Mouse (Mus musculus): ENCODE measurements around the gene 4930404N11Rik. TPM values are rescaled to one million over a fixed set of nuclear protein-coding genes. Genes with fewer than 3 reads are reported as not detected.

The 4930404N11Rik gene
- polyA plus RNA-seq, 1 experiment from 2014 or later, result 2.9 TPM

DNA sequence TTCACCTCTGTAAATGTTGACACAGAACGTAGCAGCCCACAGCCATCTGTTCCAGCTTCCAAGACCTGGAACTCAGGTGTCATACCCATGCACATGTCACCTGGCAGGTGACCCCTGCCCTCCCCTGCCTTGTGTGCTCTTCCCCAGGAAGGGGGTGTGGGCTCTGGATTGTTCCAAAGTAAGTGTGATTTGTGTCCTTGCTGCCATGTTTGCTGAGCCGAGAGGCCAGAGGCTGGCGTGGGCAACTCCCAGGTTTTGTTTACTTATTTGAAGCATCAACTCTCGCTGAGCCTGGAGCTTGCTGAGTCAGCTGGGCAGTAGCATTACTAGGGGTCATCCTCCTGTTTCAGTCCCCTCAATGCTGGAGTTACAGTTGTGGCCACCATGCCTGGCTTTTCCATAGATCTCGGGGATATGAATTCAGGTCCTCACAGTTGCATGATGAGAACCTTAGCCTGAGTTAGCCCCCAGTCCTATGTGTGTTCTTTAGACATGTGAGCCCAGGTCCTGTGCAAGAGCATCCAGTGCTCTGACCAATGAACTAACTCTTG is 23.0 kb upstream of the 4930404N11Rik start, which contains the start of gene Gm48552:
Gene Gm48552 (plus strand): TSS at position 501 of the 551 bp plus-strand sequence.
- H3K4me2 ChIP-seq (ENCODE audit: low read depth, low read length), result no peak within 1 kb of the TSS
- H3K27me3 ChIP-seq (ENCODE audit: control insufficient read depth, insufficient read depth, low read length), result no peaks in the 10 kb centered on the region
- no peak for ATAC-seq (ENCODE audit: insufficient read depth, low FRiP score)
- H3K4me1 ChIP-seq (ENCODE audit: control insufficient read depth, insufficient read depth, low read length), result peaks cover 28% of the 10 kb centered on the region
- no peak within 1 kb of the TSS for H3K4me3 ChIP-seq (replicated peaks; ENCODE audit: low read length)
- peak within 1 kb of the TSS; percentile 43; the same call in 1 of the 2 replicates for H3K27ac ChIP-seq (ENCODE audit: low read length)
- H3K9ac ChIP-seq (ENCODE audit: low read length), result peak within 1 kb of the TSS; percentile 31; the same call in 1 of the 2 replicates
- H3K9me3 ChIP-seq (replicated peaks; ENCODE audit: control insufficient read depth, low read length), result no peaks in the 10 kb centered on the region
- 50% methylated on average over 5 of the region's 5 CpGs for WGBS
- H3K36me3 ChIP-seq (ENCODE audit: control insufficient read depth, insufficient read depth, low read length), result peaks cover 6% of the 10 kb centered on the region; the same call in 1 of the 2 replicates

DNA sequence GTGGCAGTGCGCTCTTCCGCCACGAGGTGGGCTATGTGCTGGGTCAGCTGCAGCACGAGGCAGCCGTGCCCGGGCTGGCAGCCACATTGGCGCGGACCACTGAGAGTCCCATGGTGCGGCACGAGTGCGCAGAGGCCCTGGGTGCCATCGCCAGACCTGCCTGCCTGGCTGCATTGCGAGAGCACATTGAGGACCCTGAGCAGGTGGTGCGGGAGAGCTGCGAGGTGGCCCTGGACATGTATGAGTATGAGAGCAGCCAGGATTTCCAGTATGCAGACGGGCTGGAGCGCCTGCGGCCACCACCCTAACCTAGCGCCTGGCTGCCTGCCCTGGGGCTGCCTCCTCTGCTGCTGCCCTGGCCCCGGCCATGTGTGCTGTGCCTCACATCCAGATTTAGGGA is 22.1 kb upstream of the 4930404N11Rik start:
- peaks cover 6% of the 10 kb centered on the region; the same call in 1 of the 2 replicates for H3K36me3 ChIP-seq (ENCODE audit: control insufficient read depth, insufficient read depth, low read length)
- no peak overlapping the region for H3K4me3 ChIP-seq (replicated peaks; ENCODE audit: low read length)
- H3K27me3 ChIP-seq (ENCODE audit: control insufficient read depth, insufficient read depth, low read length), result no peaks in the 10 kb centered on the region
- no peak overlapping the region for H3K9ac ChIP-seq (ENCODE audit: low read length)
- 95% methylated on average over 20 of the region's 20 CpGs for WGBS
- no peak for ATAC-seq (ENCODE audit: insufficient read depth, low FRiP score)
- no peaks in the 10 kb centered on the region for H3K9me3 ChIP-seq (replicated peaks; ENCODE audit: control insufficient read depth, low read length)
- H3K4me2 ChIP-seq (ENCODE audit: low read depth, low read length), result no peak overlapping the region
- H3K4me1 ChIP-seq (ENCODE audit: control insufficient read depth, insufficient read depth, low read length), result peaks cover 19% of the 10 kb centered on the region
- H3K27ac ChIP-seq (ENCODE audit: low read length), result no peak overlapping the region

DNA sequence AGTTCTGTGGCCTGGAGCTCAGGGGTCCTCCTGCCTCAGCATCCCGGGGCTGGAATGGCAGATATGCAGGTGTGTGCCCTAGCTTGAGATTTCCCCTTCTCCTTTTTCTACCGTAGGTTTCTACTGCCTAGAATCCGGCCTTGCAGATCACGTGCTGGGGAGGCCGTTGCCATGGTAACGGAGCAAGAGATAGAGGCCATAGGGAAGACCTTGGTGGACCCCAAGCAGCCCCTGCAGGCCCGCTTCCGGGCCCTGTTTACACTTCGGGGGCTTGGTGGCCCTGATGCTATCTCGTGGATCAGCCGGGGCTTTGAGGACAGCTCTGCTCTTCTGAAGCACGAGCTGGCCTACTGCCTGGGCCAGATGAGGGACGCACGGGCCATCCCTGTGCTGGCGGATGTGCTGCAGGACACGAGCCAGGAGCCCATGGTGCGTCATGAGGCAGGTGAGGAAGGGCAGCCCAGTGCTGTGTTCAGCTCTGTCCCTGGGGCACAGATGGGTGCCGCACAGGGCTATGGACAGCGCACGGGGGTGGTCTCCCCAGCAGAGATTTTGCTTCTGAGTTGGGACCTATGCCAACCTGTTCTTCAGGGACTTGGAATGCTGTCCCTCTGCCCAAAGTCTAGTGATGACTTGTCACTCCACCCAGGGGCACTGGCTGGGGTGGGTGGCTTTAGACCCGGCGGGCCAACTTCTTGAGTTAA is 20.1 kb upstream of the 4930404N11Rik start:
- peaks cover 19% of the 10 kb centered on the region for H3K4me1 ChIP-seq (ENCODE audit: control insufficient read depth, insufficient read depth, low read length)
- H3K27ac ChIP-seq (ENCODE audit: low read length), result no peak overlapping the region
- H3K27me3 ChIP-seq (ENCODE audit: control insufficient read depth, insufficient read depth, low read length), result no peaks in the 10 kb centered on the region
- H3K4me2 ChIP-seq (ENCODE audit: low read depth, low read length), result peak overlapping the region; percentile 93
- peaks cover 6% of the 10 kb centered on the region; the same call in 1 of the 2 replicates for H3K36me3 ChIP-seq (ENCODE audit: control insufficient read depth, insufficient read depth, low read length)
- H3K9ac ChIP-seq (ENCODE audit: low read length), result peak overlapping the region; percentile 90; the same call in 1 of the 2 replicates
- WGBS, result 66% methylated on average over 22 of the region's 22 CpGs
- peak overlapping the region; percentile 96 for H3K4me3 ChIP-seq (replicated peaks; ENCODE audit: low read length)
- H3K9me3 ChIP-seq (replicated peaks; ENCODE audit: control insufficient read depth, low read length), result no peaks in the 10 kb centered on the region
- ATAC-seq (ENCODE audit: insufficient read depth, low FRiP score), result no peak

DNA sequence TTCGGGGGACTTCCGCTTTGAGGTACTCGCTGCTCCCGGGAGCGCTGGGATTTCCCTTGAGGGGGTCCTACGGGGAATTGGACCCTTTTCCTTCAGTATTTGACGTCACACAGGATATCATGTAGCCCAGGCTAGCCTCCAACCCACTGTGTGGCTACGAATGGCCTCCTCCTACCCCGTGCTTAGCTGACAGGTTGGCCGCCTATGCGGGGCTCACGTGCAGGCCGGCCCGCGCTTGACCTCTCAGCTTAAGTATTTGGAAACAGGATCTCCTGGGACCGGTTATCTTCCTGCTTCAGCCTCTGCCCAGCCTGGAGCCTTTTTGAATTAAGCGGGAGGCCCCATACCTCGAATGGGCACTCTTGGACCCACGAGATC is 19.0 kb upstream of the 4930404N11Rik start:
- Histone ChIP-seq H3K4me1 (ENCODE audit: control insufficient read depth, insufficient read depth, low read length) (peaks cover 17% of the 10 kb centered on the region), H3K4me3 (replicated peaks; ENCODE audit: low read length) (peak overlapping the region; percentile 96), H3K36me3 (ENCODE audit: control insufficient read depth, insufficient read depth, low read length) (peaks cover 6% of the 10 kb centered on the region; the same call in 1 of the 2 replicates), H3K4me2 (ENCODE audit: low read depth, low read length) (peak overlapping the region; percentile 93), H3K9ac (ENCODE audit: low read length) (peak overlapping the region; percentile 90), H3K27ac (ENCODE audit: low read length) (peak overlapping the region; percentile 89), H3K9me3 (replicated peaks; ENCODE audit: control insufficient read depth, low read length) (no peaks in the 10 kb centered on the region), H3K27me3 (ENCODE audit: control insufficient read depth, insufficient read depth, low read length) (no peaks in the 10 kb centered on the region)
- under 1% methylated on average over 19 of the region's 19 CpGs for WGBS
- ATAC-seq (ENCODE audit: insufficient read depth, low FRiP score), result no peak

DNA sequence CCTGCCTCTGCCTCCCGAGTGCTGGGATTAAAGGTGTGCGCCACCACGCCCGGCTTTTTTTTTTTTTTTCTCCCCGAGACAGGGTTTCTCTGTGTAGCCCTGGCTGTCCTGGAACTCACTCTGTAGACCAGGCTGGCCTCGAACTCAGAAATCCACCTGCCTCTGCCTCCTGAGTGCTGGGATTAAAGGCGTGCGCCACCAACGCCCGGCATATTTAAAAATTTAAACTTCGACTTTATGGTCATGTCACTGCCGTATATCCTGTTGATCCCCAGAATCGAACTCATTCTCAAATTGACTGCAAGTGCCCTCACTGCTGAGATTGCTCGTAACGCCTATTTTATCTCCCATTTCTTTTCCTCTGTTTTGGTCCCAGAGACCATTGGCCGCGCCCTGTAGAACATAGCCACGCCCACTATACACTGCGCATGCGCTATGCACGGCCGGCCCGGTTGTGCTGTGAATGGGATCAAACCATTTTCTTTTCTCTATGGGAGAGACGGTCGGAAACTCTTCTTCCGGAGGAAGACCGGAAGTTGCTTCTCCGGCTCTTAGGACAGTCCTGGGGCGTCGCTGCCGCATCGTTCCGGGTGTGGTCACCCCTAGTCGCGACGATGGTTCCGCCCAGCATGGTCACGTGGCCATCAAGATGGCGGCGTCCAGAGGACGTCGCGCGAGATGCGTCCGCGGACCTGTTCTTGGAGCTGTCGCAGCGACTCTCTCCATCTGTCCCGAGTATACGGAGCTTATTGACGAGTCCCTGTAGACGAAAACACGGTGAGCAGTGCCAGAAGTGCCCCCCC is 18.4 kb upstream of the 4930404N11Rik start, which contains the start of the genes Dohh and Gm48551:
Gene Dohh (plus strand): TSS at position 627 of the 803 bp plus-strand sequence.
Gene Gm48551 (plus strand): TSS at position 665 of the 803 bp plus-strand sequence.
- ATAC-seq (ENCODE audit: insufficient read depth, low FRiP score), result peak; percentile 94
- WGBS, result 3% methylated on average over 50 of the region's 54 CpGs
- peak within 1 kb of the TSS; percentile 93 for H3K4me2 ChIP-seq (ENCODE audit: low read depth, low read length)

DNA sequence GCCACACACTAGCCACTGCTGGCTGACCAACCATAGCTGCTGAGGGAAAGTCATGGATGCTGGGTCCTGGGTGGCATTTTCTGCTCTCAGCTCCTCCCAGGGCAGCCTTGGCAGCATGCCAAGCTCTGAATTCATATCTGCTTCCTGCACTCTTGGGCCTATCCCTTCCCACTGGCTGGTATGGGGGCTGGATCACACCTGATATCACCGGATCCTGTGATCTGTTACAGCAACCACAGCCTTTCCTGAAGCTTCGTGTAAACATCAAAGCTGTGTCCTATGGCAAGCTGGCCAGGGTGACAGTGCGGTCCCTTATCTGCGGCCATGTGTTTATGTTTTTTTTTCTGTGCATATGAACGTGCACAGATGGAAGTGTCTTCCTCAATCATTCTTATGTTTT is 16.4 kb upstream of the 4930404N11Rik start:
- H3K27ac ChIP-seq (ENCODE audit: low read length), result peak overlapping the region; percentile 34
- no peak overlapping the region for H3K9ac ChIP-seq (ENCODE audit: low read length)
- H3K36me3 ChIP-seq (ENCODE audit: control insufficient read depth, insufficient read depth, low read length), result no peaks in the 10 kb centered on the region
- no peak for ATAC-seq (ENCODE audit: insufficient read depth, low FRiP score)
- no peak overlapping the region for H3K4me2 ChIP-seq (ENCODE audit: low read depth, low read length)
- H3K27me3 ChIP-seq (ENCODE audit: control insufficient read depth, insufficient read depth, low read length), result no peaks in the 10 kb centered on the region
- H3K4me1 ChIP-seq (ENCODE audit: control insufficient read depth, insufficient read depth, low read length), result peaks cover 23% of the 10 kb centered on the region
- H3K9me3 ChIP-seq (replicated peaks; ENCODE audit: control insufficient read depth, low read length), result no peaks in the 10 kb centered on the region
- 60% methylated on average over 5 of the region's 5 CpGs for WGBS
- H3K4me3 ChIP-seq (replicated peaks; ENCODE audit: low read length), result no peak overlapping the region

More for the DNA sequence above, 18.4 kb upstream of the 4930404N11Rik start, which contains the start of the genes Dohh and Gm48551:
- H3K27me3 ChIP-seq (ENCODE audit: control insufficient read depth, insufficient read depth, low read length), result no peaks in the 10 kb centered on the region
- H3K27ac ChIP-seq (ENCODE audit: low read length), result peak within 1 kb of the TSS; percentile 89
- H3K4me1 ChIP-seq (ENCODE audit: control insufficient read depth, insufficient read depth, low read length), result peaks cover 13% of the 10 kb centered on the region
- H3K9me3 ChIP-seq (replicated peaks; ENCODE audit: control insufficient read depth, low read length), result no peaks in the 10 kb centered on the region
- H3K9ac ChIP-seq (ENCODE audit: low read length), result peak within 1 kb of the TSS; percentile 90
- peaks cover 6% of the 10 kb centered on the region; the same call in 1 of the 2 replicates for H3K36me3 ChIP-seq (ENCODE audit: control insufficient read depth, insufficient read depth, low read length)
- H3K4me3 ChIP-seq (replicated peaks; ENCODE audit: low read length), result peak within 1 kb of the TSS; percentile 96

DNA sequence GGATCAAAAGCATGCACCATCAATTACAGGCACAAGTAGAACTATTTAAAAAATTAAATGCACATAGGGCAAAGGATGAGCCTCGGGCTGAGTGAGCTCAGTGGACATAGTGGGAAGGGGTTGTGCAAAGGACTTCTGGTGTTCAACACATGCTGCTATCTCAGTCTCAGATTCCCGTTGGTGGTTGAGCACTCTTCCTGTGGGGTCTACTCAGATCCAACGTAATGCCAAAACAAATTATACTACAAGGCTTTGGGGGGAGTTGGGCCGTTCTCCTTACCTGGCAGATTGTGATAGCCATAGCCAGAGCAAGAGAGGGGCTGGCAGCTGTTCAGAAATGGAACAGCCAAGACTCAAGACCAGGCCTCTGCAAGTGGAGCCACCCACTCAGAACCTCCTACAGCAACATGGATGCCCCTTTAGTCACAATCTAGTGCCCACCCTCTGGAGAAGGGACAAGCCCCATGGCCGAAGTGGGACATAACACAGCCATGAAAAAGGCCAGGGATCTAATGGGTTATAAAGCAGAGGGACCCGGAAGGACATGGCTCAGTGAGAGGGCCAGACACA is 14.3 kb upstream of the 4930404N11Rik start:
- ATAC-seq (ENCODE audit: insufficient read depth, low FRiP score), result no peak
- H3K27ac ChIP-seq (ENCODE audit: low read length), result no peak overlapping the region
- no peaks in the 10 kb centered on the region for H3K27me3 ChIP-seq (ENCODE audit: control insufficient read depth, insufficient read depth, low read length)
- WGBS, result 83% methylated on average over 6 of the region's 6 CpGs
- H3K4me1 ChIP-seq (ENCODE audit: control insufficient read depth, insufficient read depth, low read length), result peaks cover 27% of the 10 kb centered on the region
- H3K9me3 ChIP-seq (replicated peaks; ENCODE audit: control insufficient read depth, low read length), result no peaks in the 10 kb centered on the region
- H3K9ac ChIP-seq (ENCODE audit: low read length), result no peak overlapping the region
- no peak overlapping the region for H3K4me3 ChIP-seq (replicated peaks; ENCODE audit: low read length)
- H3K36me3 ChIP-seq (ENCODE audit: control insufficient read depth, insufficient read depth, low read length), result peaks cover 4% of the 10 kb centered on the region; the same call in 1 of the 2 replicates
- no peak overlapping the region for H3K4me2 ChIP-seq (ENCODE audit: low read depth, low read length)

DNA sequence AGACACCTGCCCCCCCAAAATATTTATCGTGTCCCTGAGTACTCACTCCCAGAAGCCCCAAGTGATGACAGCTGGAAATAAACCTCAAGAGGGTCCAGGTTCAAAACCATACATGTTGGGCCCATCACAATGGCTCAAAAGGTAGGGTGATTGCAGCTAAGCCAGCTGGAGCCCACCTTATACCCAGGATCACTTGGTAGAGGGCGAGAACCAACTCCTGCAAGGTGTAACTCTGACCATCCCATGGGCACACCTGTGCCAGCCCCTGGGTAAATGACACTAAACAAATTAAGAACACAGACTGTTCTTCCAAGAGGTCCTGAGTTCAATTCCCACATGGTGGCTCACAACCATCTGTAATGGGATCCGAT is 13.6 kb upstream of the 4930404N11Rik start:
- Histone ChIP-seq H3K4me1 (ENCODE audit: control insufficient read depth, insufficient read depth, low read length) (peaks cover 26% of the 10 kb centered on the region), H3K4me2 (ENCODE audit: low read depth, low read length) (peak overlapping the region; percentile 75), H3K27me3 (ENCODE audit: control insufficient read depth, insufficient read depth, low read length) (no peaks in the 10 kb centered on the region), H3K9ac (ENCODE audit: low read length) (peak overlapping the region; percentile 74), H3K4me3 (replicated peaks; ENCODE audit: low read length) (peak overlapping the region; percentile 88), H3K36me3 (ENCODE audit: control insufficient read depth, insufficient read depth, low read length) (peaks cover 5% of the 10 kb centered on the region; the same call in 1 of the 2 replicates), H3K27ac (ENCODE audit: low read length) (peak overlapping the region; percentile 84), H3K9me3 (replicated peaks; ENCODE audit: control insufficient read depth, low read length) (no peaks in the 10 kb centered on the region)
- WGBS, result 57% methylated on average over 3 of the region's 3 CpGs
- no peak for ATAC-seq (ENCODE audit: insufficient read depth, low FRiP score)
